Mouse (Mus musculus) MEL (cell line): Measurements from ENCODE around the gene Twnk. TPM values are rescaled to one million over a fixed set of nuclear protein-coding genes. Genes with fewer than 3 reads are reported as not detected.
A peak's percentile ranks its signal among the peaks of the same experiment; 100 is the strongest.

Experiments used
- DNase-seq: peaks from one replicate; pipeline ENCODE4 v3.0.0; 2011; ENCODE audit warnings: low read depth, low spot score
- H3K27ac ChIP-seq: 2 replicates; pipeline ENCODE4 v1.5.1; 2012; ENCODE audit warnings: low read depth, mild to moderate bottlenecking, control low read depth, low read length, moderate library complexity; ENCODE audit not compliant: control insufficient read depth
- H3K27me3 ChIP-seq, 2 experiments: fragments of 150-350 bp in 1 of 2; sonication (generic) in 1 of 2; 2 replicates each; pipeline ENCODE4 v1.6.1; 2012; ENCODE audit warnings: low read length in 2 of 2, mild to moderate bottlenecking in 2 of 2, improper control_type of control experiment in 1 of 2, moderate library complexity in 1 of 2; ENCODE audit not compliant: insufficient read depth in 2 of 2, control insufficient read depth in 1 of 2
- H3K36me3 ChIP-seq, 2 experiments: 2 replicates each; pipeline ENCODE4 v1.6.1; 2012 to 2014; ENCODE audit warnings: low read length in 2 of 2, improper control_type of control experiment in 1 of 2, inconsistent platforms in 1 of 2, mild to moderate bottlenecking in 1 of 2; ENCODE audit not compliant: insufficient read depth in 2 of 2, control insufficient read depth in 1 of 2
- H3K4me1 ChIP-seq, 2 experiments: fragments of 150-350 bp in 1 of 2; sonication (generic) in 1 of 2; 2 replicates each; pipeline ENCODE4 v1.6.1; 2012; ENCODE audit warnings: low read length in 2 of 2, improper control_type of control experiment in 1 of 2, mild to moderate bottlenecking in 1 of 2; ENCODE audit not compliant: insufficient read depth in 2 of 2, control insufficient read depth in 1 of 2
- H3K4me3 ChIP-seq, 2 experiments: fragments of 150-350 bp in 1 of 2; sonication (generic) in 1 of 2; 2 replicates each; pipeline ENCODE4 v1.5.1; 2012; ENCODE audit warnings: low read depth in 2 of 2, low read length in 2 of 2, mild to moderate bottlenecking in 2 of 2, moderate library complexity in 2 of 2, control low read depth in 1 of 2, improper control_type of control experiment in 1 of 2; ENCODE audit not compliant: control insufficient read depth in 1 of 2, insufficient read depth in 1 of 2
- H3K79me2 ChIP-seq: 2 replicates; pipeline ENCODE4 v1.6.1; 2012; ENCODE audit warnings: mild to moderate bottlenecking, low read length, moderate library complexity; ENCODE audit not compliant: control insufficient read depth, poor library complexity, insufficient read depth
- H3K9ac ChIP-seq: 2 replicates; pipeline ENCODE4 v1.6.1; 2012; ENCODE audit warnings: low read depth, mild to moderate bottlenecking, control low read depth, low read length, moderate library complexity; ENCODE audit not compliant: control insufficient read depth, poor library complexity, severe bottlenecking
- H3K9me3 ChIP-seq: fragments of 150-350 bp; sonication (generic); replicated peaks from 2 replicates; pipeline ENCODE4 v1.6.1; 2012; ENCODE audit warnings: mild to moderate bottlenecking, low read length, improper control_type of control experiment, moderate library complexity; ENCODE audit not compliant: insufficient read depth
- CTCF ChIP-seq, 3 experiments: IDR thresholded peaks in 2 of 3; conservative IDR thresholded peaks in 1 of 3; 2 replicates each; pipeline ENCODE4 v1.5.1; 2011 to 2012; ENCODE audit warnings: low read length in 3 of 3, low read depth in 2 of 3, mild to moderate bottlenecking in 2 of 3, improper control_type of control experiment in 1 of 3, inconsistent platforms in 1 of 3, mixed read lengths in 1 of 3, moderate library complexity in 1 of 3; ENCODE audit not compliant: control insufficient read depth in 1 of 3, insufficient read depth in 1 of 3, poor library complexity in 1 of 3, severe bottlenecking in 1 of 3
- GATA1 ChIP-seq: IDR thresholded peaks from 2 replicates; pipeline ENCODE4 v1.6.1; 2011; ENCODE audit warnings: low read depth, low read length, improper control_type of control experiment
- JUND ChIP-seq: IDR thresholded peaks from 2 replicates; pipeline ENCODE4 v1.6.1; 2011; ENCODE audit warnings: low read depth, mild to moderate bottlenecking, improper control_type of control experiment, low read length
- KAT2A ChIP-seq: conservative IDR thresholded peaks from 2 replicates; pipeline ENCODE4 v1.6.1; 2012; ENCODE audit warnings: low read depth, low read length, improper control_type of control experiment, inconsistent platforms
- MAX ChIP-seq: IDR thresholded peaks from 2 replicates; pipeline ENCODE4 v1.6.1; 2011; ENCODE audit warnings: low read length, improper control_type of control experiment
- MYC ChIP-seq: IDR thresholded peaks from 2 replicates; pipeline ENCODE4 v1.6.1; 2011; ENCODE audit warnings: low read depth, mild to moderate bottlenecking, low read length, improper control_type of control experiment, moderate library complexity
- NELFE ChIP-seq: IDR thresholded peaks from 2 replicates; pipeline ENCODE4 v1.6.1; 2011; ENCODE audit warnings: low read depth, low read length, improper control_type of control experiment
- NRF1 ChIP-seq: IDR thresholded peaks from 2 replicates; pipeline ENCODE4 v1.6.1; 2014; ENCODE audit warnings: low read depth, mild to moderate bottlenecking, inconsistent platforms, low read length, improper control_type of control experiment, moderate library complexity; ENCODE audit not compliant: poor library complexity, insufficient read depth, severe bottlenecking
- POLR2AphosphoS5 ChIP-seq: IDR thresholded peaks from 2 replicates; pipeline ENCODE4 v1.6.1; 2012; ENCODE audit warnings: low read depth, borderline replicate concordance, mild to moderate bottlenecking, inconsistent platforms, low read length, moderate library complexity, mixed read lengths
- RAD21 ChIP-seq: IDR thresholded peaks from 2 replicates; pipeline ENCODE4 v1.6.1; 2011; ENCODE audit warnings: mild to moderate bottlenecking, low read depth, low read length, improper control_type of control experiment
- SIN3A ChIP-seq: IDR thresholded peaks from 2 replicates; pipeline ENCODE4 v1.6.1; 2012; ENCODE audit warnings: low read length, improper control_type of control experiment, inconsistent platforms
- SMC3 ChIP-seq: IDR thresholded peaks from 2 replicates; pipeline ENCODE4 v1.6.1; 2011; ENCODE audit warnings: low read depth, low read length, improper control_type of control experiment
- TBP ChIP-seq: IDR thresholded peaks from 2 replicates; pipeline ENCODE4 v1.8.0; 2011; ENCODE audit warnings: low read depth, low read length, improper control_type of control experiment
- USF1 ChIP-seq: IDR thresholded peaks from 2 replicates; pipeline ENCODE4 v1.6.1; 2014; ENCODE audit warnings: low read depth, mild to moderate bottlenecking, inconsistent platforms, low read length, improper control_type of control experiment, moderate library complexity
- USF2 ChIP-seq, 2 experiments: IDR thresholded peaks; 2 replicates each; pipeline ENCODE4 v1.6.1; 2011 to 2012; ENCODE audit warnings: improper control_type of control experiment in 2 of 2, low read length in 2 of 2, borderline replicate concordance in 1 of 2, inconsistent platforms in 1 of 2, low read depth in 1 of 2, mild to moderate bottlenecking in 1 of 2; ENCODE audit not compliant: insufficient read depth in 1 of 2
- ZKSCAN1 ChIP-seq: IDR thresholded peaks from 2 replicates; pipeline ENCODE4 v1.6.1; 2012; ENCODE audit warnings: low read depth, mild to moderate bottlenecking, inconsistent platforms, low read length, improper control_type of control experiment, moderate library complexity
- polyA plus RNA-seq, 2 experiments: library from polyadenylated mRNA; stranded (reverse) in 1 of 2; unstranded in 1 of 2; fragments of >175 nt in 1 of 2; fragments of >200 nt in 1 of 2; gene quantifications; 2 replicates each; pipeline versions ENCODE4 v1.2.1 to v1.2.4; 2012; ENCODE audit warnings: low replicate concordance in 2 of 2, low read depth in 1 of 2; ENCODE audit not compliant: insufficient read length in 2 of 2, insufficient read depth in 1 of 2, missing spikeins in 1 of 2
- total RNA-seq: library from RNA; depleted of rRNA; stranded (reverse); fragments of 300-350 nt; gene quantifications from 2 replicates; pipeline ENCODE4 v1.2.3, GENCODE M21; 2012

Twnk gene
- total and polyA plus RNA-seq, 3 experiments: 37.5 to 55.6 TPM; not detected in 1

- no peak for TF ChIP-seq ZKSCAN1
- TF ChIP-seq NRF1: no peak
- 0 out of 2 replicates have a peak, but pooled peaks have one; percentile 11 for TF ChIP-seq TBP
- peak; percentile 88 to 100 (median 89) for TF ChIP-seq CTCF (IDR thresholded peaks at IDR 0.05 in 2 of 3, conservative IDR thresholded peaks at IDR 0.05 in 1 of 3; ENCODE audit: control insufficient read depth in 1 of 3, insufficient read depth in 1 of 3, low read depth in 2 of 3, low read length in 3 of 3, poor library complexity in 1 of 3, severe bottlenecking in 1 of 3)
- TF ChIP-seq USF2 (IDR thresholded peaks at IDR 0.05; ENCODE audit: borderline replicate concordance in 1 of 2, insufficient read depth in 1 of 2, low read depth in 1 of 2, low read length in 2 of 2): no peak
- no peak for TF ChIP-seq KAT2A
- peak; percentile 31 for TF ChIP-seq RAD21
- TF ChIP-seq, all 39 proteins: peak for 10
These were observed 24.6 kb downstream of the Twnk start (continued) for GRCm38 (mm10) chr19:45030111-45030510.

GRCm38 (mm10) chr19:45030746-45031693 is 25.6 kb downstream of the Twnk start:
- TF ChIP-seq JUND (0 out of 2 replicates have a peak, but pooled peaks have one; percentile 10), GATA1 (no peak), NELFE (0 out of 2 replicates have a peak, but pooled peaks have one; percentile 5), SMC3 (peak; percentile 77), CTCF (IDR thresholded peaks at IDR 0.05 in 2 of 3, conservative IDR thresholded peaks at IDR 0.05 in 1 of 3; ENCODE audit: control insufficient read depth in 1 of 3, insufficient read depth in 1 of 3, low read depth in 2 of 3, low read length in 3 of 3, poor library complexity in 1 of 3, severe bottlenecking in 1 of 3) (peak; percentile 92 to 97 (median 96)), POLR2AphosphoS5 (no peak), USF1 (no peak), MAX (no peak), SIN3A (peak; percentile 54), MYC (0 out of 2 replicates have a peak, but pooled peaks have one; percentile 0), RAD21 (peak; percentile 45)
- peaks cover 0 to 10% of the 10 kb centered on the region in 2 experiments; a peak in 2 of 4 replicates for H3K36me3 ChIP-seq
- DNase-seq: peak; percentile 95

More at GRCm38 (mm10) chr19:45030746-45031693, 25.6 kb downstream of the Twnk start:
- Histone ChIP-seq H3K27ac (no peak overlapping the region), H3K27me3 (no peaks in the 10 kb centered on the region), H3K4me3 (peak overlapping the region; percentile 66 to 74), H3K79me2 (no peaks in the 10 kb centered on the region), H3K4me1 (peaks cover 8 to 22% of the 10 kb centered on the region in 2 experiments), H3K9ac (peak overlapping the region; percentile 66), H3K9me3 (no peaks in the 10 kb centered on the region)
